Mouse (Mus musculus) stomach, embryonic 16.5 days (tissue): ENCODE measurements around the gene Esyt1. TPM values are rescaled to one million over a fixed set of nuclear protein-coding genes. Genes with fewer than 3 reads are reported as not detected.
A peak's percentile ranks its signal among the peaks of the same experiment; 100 is the strongest.

Experiments used
- ATAC-seq: fragments of 200-750 bp; cut with Nextera tagmentation; 2 replicates; pipeline ENCODE4 v1.8.0; 2017; ENCODE audit warnings: moderate number of reproducible peaks, moderate TSS enrichment; ENCODE audit not compliant: insufficient read depth, low FRiP score
- H3K27ac ChIP-seq: fragments of 300-500 bp; sonication (generic); 2 replicates; pipeline ENCODE4 v1.5.1; 2014; ENCODE audit warnings: low read length
- H3K27me3 ChIP-seq: fragments of 300-500 bp; sonication (generic); 2 replicates; pipeline ENCODE4 v1.6.1; 2014; ENCODE audit warnings: low read length, control low read depth, mixed read lengths; ENCODE audit not compliant: control insufficient read depth, insufficient read depth
- H3K36me3 ChIP-seq: fragments of 300-500 bp; sonication (generic); 2 replicates; pipeline ENCODE4 v1.6.1; 2014; ENCODE audit warnings: low read length; ENCODE audit not compliant: control insufficient read depth, insufficient read depth
- H3K4me1 ChIP-seq: fragments of 300-500 bp; sonication (generic); 2 replicates; pipeline ENCODE4 v1.6.1; 2014; ENCODE audit warnings: low read length, control low read depth, mixed read lengths; ENCODE audit not compliant: control insufficient read depth, insufficient read depth
- H3K4me2 ChIP-seq: fragments of 300-500 bp; sonication (generic); 2 replicates; pipeline ENCODE4 v1.6.1; 2014; ENCODE audit warnings: low read depth, low read length, mixed read lengths
- H3K4me3 ChIP-seq: fragments of 300-500 bp; sonication (generic); replicated peaks from 2 replicates; pipeline ENCODE4 v1.5.1; 2014; ENCODE audit warnings: mild to moderate bottlenecking, low read length
- H3K9ac ChIP-seq: fragments of 300-500 bp; sonication (generic); 2 replicates; pipeline ENCODE4 v1.6.1; 2014; ENCODE audit warnings: low read length
- H3K9me3 ChIP-seq: fragments of 300-500 bp; sonication (generic); replicated peaks from 2 replicates; pipeline ENCODE4 v1.6.1; 2016; ENCODE audit warnings: low read length, control low read depth; ENCODE audit not compliant: control insufficient read depth
- WGBS: fragments of 180-500 bp; shearing (Covaris S2); extraction: QIAGEN DNeasy Blood & Tissue Kit; methylation state at CpG from one replicate; pipeline ENCODE4 v1.1.7; 2014; 5-methylcytosine and 5-hydroxymethylcytosine counted together
- polyA plus RNA-seq: library from polyadenylated mRNA; unstranded; fragments of >200 nt; fragmentation: Nextera tagmentation; extraction: Ambion mirVana; gene quantifications from 2 replicates; pipeline ENCODE4 v1.2.1, GENCODE M21; 2015

Esyt1 gene
- polyA plus RNA-seq, 1 experiment from 2014 or later, result 32.9 TPM

DNA sequence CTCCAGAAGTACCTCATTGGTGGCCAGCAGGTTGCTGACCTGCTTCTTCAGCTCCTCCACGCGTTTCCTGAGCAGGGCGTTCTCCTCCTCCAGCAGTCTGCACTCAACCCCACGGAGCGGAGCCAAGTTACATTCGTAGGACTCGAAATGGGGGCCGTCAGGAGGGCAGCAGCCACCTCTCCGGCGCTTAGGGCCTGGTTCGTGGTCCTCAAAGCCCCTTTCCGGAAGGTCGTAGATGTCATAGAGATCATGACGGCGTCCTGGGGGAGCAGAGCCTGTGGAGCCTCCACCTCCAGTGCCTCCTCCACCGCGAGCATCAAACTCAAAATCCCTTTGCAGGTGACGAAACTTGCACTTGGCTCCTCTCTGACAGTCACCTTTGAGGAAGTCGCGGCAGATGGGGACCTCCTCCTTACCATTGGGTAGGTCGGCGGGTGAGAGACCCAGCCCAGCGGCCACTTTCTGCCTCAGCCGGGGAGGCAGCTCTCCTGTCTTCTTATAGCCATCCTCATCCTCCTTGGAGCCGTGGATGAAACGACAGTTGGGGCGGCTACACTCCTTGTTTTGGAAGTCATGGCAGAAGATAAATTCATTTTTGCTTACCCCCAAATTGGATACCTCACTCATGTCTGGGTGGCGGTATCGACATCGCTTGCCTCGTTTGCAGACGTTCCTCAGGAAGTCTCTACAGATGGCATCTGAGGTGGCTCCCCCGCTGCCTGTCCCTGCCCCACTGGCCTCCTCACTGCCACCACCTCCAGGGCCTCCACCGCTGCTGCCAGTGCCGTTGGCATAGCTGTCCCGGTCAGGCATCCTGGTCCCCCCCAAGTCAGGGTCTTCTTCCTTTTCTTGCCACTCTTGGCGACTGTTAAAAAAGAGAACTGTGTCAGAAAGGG, 19.3 kb upstream of the Esyt1 start:
- H3K9ac ChIP-seq, result no peak overlapping the region
- no peaks in the 10 kb centered on the region for H3K27me3 ChIP-seq
- 92% methylated on average over 37 of the region's 37 CpGs for WGBS
- no peak overlapping the region for H3K27ac ChIP-seq
- no peak for ATAC-seq
- H3K4me1 ChIP-seq, result peaks cover 6% of the 10 kb centered on the region; the same call in 1 of the 2 replicates
- no peak overlapping the region for H3K4me3 ChIP-seq
- H3K9me3 ChIP-seq, result no peaks in the 10 kb centered on the region
- peaks cover 16% of the 10 kb centered on the region for H3K36me3 ChIP-seq
- H3K4me2 ChIP-seq, result no peak overlapping the region

DNA sequence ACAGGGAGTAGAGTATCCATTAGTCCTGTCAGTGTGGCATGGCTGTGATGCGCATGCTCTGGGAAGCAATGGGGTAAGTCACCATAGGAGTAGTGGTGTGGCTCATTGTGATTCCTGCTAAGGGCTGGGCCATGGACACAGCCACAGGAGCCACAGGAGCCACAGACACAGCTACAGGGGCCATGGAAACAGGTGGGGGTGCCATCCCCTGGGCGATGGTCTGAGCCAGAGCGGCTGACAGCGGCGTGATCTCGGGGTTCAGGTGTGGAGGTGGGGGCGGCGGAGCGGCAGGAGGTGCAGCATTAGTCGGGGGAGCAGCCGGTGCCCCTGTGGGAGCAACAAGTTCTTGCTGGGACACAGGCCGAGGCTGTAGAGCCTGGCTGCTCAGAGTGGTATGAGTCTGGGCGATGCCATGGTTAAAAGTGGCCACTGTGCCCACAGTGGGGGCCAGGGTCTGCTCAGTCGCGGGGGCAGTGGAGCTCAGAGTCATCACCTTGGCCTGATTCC, 18.5 kb upstream of the Esyt1 start:
- no peak for ATAC-seq
- peaks cover 16% of the 10 kb centered on the region for H3K36me3 ChIP-seq
- H3K4me3 ChIP-seq, result no peak overlapping the region
- no peaks in the 10 kb centered on the region for H3K27me3 ChIP-seq
- peaks cover 6% of the 10 kb centered on the region; the same call in 1 of the 2 replicates for H3K4me1 ChIP-seq
- 96% methylated on average over 15 of the region's 15 CpGs for WGBS
- H3K4me2 ChIP-seq, result no peak overlapping the region
- no peaks in the 10 kb centered on the region for H3K9me3 ChIP-seq
- no peak overlapping the region for H3K9ac ChIP-seq
- H3K27ac ChIP-seq, result no peak overlapping the region

DNA sequence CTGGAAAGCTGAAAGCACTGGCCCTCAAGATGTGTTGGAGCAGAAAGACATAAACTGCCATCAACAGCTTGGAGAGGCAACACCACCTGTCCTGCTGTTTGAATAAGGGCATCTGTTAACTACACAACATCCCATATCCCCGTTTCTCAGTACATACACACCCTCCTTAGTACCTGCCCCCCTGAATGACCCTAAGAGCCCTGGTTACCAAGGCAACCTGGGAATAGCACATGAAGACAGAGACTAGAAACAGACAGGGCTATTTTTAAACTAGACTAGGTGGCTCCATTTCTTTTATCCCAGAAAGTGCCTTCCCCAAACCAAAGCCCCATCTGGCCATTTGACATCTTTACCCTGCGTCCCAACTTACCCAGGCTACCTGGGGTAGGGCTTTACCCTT, 17.4 kb upstream of the Esyt1 start:
- Histone ChIP-seq H3K4me3 (no peak overlapping the region), H3K4me2 (no peak overlapping the region), H3K9ac (no peak overlapping the region), H3K9me3 (no peaks in the 10 kb centered on the region), H3K4me1 (peaks cover 6% of the 10 kb centered on the region; the same call in 1 of the 2 replicates), H3K27me3 (no peaks in the 10 kb centered on the region), H3K36me3 (peaks cover 16% of the 10 kb centered on the region), H3K27ac (no peak overlapping the region)
- 44% methylated on average over 2 of the region's 2 CpGs for WGBS
- no peak for ATAC-seq

DNA sequence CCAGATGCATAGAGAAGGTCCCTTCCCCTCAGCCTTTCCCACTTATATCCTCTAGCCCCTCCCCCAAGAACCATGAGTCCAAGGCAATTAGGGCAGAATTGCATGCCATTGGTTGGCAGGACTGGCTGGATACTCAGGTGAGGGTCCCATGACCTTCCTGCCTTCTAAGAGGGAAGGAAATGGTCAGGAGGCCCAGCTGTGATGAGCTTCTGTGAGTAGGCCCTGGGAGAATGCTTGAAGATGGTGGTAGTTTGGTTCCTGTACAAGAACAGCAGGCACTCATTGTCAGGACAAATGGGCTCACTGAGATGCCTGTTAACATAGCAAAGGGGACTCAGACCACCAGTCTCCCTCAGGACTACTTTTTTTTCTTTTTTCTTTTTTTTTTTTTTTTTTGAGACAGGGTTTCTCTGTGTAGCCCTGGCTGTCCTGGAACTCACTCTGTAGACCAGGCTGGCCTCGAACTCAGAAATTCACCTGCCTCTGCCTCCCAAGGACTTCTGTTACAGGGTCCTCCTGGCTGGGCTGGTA, 12.7 kb upstream of the Esyt1 start:
- Histone ChIP-seq H3K4me1 (no peaks in the 10 kb centered on the region), H3K36me3 (0 out of 2 replicates have a peak, but pooled peaks cover 5% of the 10 kb centered on the region), H3K9me3 (no peaks in the 10 kb centered on the region), H3K27ac (no peak overlapping the region), H3K4me2 (no peak overlapping the region), H3K27me3 (no peaks in the 10 kb centered on the region), H3K4me3 (no peak overlapping the region), H3K9ac (no peak overlapping the region)
- WGBS, result 88% methylated on average over 1 of the region's 1 CpGs
- ATAC-seq, result no peak

DNA sequence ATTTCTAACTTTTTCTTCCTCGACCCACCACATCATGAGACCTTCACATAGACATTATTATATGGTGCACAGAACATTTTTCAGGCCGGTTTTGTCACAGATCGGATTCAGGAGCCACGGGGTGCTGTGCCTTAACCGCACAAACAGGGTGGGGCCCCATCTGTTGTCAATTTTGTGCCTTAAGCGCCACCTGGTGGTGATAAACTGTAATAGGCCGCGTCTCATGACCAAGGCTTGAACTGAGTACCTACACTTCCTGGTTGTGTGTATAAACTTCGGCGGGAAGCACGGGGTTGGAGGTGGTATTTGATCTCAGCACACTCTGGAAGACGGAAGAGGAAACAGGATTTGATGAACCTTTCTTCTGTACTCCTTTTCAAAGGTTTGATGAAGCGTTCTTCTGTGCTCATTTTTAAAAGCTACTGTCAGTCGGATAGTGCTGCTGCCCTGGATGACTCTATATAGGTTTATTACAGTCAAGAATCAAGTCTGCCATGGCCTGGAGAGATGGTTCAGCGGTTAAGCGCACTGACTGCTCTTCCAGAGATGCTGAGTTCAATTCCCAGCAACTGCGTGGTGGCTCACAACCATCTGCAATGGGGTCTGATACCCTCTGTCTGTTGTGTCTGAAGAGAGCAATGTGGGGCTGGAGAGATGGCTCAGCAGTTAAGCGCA, 10.7 kb upstream of the Esyt1 start:
- Histone ChIP-seq H3K36me3 (no peaks in the 10 kb centered on the region), H3K27me3 (no peaks in the 10 kb centered on the region), H3K9ac (peak overlapping the region; percentile 43; the same call in 1 of the 2 replicates), H3K4me2 (peak overlapping the region; percentile 51), H3K27ac (peak overlapping the region; percentile 46; the same call in 1 of the 2 replicates), H3K4me1 (no peaks in the 10 kb centered on the region), H3K9me3 (no peaks in the 10 kb centered on the region), H3K4me3 (peak overlapping the region; percentile 27)
- peak; percentile 92 for ATAC-seq
- WGBS, result 13% methylated on average over 18 of the region's 18 CpGs

DNA sequence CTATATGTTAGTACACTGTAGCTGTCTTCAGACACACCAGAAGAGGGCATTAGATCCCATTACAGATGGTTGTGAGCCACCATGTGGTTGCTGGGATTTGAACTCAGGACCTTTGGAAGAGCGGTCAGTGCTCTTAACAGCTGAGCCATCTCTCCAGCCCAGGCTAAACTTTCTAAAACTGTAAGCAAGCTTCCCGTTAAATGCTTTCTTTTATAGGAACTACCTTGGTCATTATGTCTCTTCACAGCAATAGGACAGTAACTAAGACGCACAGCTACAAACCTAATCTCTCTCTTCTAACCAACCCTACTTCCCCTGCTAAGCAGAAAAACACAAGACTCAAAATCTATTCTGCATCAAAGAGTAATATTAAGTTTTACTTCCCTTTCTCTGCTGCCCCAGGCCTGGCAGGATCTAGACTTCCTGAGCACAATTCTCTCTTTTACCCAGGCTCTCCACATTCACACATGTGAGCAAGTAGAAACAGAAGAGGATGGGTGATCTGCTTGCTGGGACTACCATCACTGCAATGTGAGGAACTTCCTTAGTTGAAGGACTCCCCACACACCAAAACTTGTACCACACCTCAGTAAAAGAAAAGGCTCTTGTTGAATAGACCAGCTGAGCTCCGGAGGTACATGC, 10.1 kb upstream of the Esyt1 start:
- H3K36me3 ChIP-seq, result no peaks in the 10 kb centered on the region
- no peaks in the 10 kb centered on the region for H3K4me1 ChIP-seq
- H3K27me3 ChIP-seq, result no peaks in the 10 kb centered on the region
- WGBS, result 77% methylated on average over 4 of the region's 4 CpGs
- ATAC-seq, result no peak
- H3K9ac ChIP-seq, result peak overlapping the region; percentile 43; the same call in 1 of the 2 replicates
- no peaks in the 10 kb centered on the region for H3K9me3 ChIP-seq
- H3K4me2 ChIP-seq, result peak overlapping the region; percentile 51
- H3K4me3 ChIP-seq, result peak overlapping the region; percentile 27
- H3K27ac ChIP-seq, result peak overlapping the region; percentile 46

DNA sequence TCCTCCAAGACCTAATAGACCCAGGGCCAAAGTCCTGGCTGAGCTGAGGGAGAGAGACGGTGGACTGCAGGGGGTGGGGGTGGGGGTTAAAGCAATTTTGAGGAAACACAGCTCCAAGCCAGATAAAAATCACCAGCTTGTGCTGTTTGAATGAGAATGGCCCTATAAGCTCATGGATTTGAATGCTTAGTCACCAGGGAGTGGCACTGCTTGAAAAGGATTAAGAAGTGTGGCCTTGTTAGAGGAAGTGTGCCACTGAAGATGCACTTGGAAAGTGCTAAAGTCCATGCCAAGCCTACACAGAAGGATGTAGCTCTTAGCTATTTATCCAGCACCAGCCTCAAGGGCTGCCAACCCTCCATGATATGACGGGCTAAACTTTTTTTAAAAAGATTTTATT, 9.5 kb upstream of the Esyt1 start:
- Histone ChIP-seq H3K36me3 (no peaks in the 10 kb centered on the region), H3K4me3 (no peak overlapping the region), H3K9ac (no peak overlapping the region), H3K27ac (no peak overlapping the region), H3K4me1 (no peaks in the 10 kb centered on the region), H3K9me3 (no peaks in the 10 kb centered on the region), H3K4me2 (no peak overlapping the region), H3K27me3 (no peaks in the 10 kb centered on the region)
- 74% methylated on average over 2 of the region's 2 CpGs for WGBS
- ATAC-seq, result no peak

DNA sequence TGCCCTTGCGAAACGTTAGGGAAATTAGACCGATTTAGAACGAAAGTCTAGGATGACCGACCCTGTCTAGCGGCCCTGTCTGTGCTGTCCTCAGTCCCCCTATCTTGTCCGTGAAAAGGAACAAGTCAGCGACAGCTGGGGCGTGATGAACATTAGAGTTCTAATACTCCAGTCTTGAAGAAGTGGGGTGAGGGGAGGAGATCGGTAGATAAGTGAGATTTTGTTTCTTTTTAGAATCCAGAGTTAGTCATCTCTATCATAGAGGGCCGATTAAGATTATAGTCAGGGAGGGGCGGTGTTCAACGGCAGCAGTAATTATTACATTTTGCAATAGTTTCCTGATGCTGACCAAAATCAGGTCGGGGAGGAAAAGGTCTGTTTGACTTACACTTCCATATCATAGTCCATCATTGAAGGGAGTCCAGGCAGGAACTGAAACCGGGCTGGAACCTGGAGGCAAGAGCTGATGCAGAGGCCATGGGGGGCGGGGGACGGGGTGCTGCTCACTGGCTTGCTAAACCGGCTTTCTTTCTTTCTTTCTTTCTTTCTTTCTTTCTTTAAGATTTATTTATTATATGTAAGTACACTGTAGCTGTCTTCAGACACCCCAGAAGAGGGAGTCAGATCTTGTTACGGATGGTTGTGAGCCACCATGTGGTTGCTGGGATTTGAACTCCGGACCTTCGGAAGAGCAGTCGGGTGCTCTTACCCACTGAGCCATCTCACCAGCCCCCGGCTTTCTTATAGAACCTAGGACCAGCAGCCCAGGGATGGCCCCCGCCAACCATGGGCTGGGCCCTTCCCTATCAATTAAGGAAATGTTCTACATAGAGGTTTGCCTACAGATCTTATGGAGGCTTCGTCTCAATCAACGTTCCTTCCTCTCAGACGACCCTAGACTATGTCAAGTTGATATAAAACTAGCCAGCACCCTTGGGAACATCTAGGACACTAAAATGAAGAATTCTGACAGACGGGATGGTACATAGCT, 990 bp upstream of the Esyt1 start:
- H3K27ac ChIP-seq, result peak overlapping the region; percentile 90
- WGBS, result 27% methylated on average over 28 of the region's 28 CpGs
- peak overlapping the region; percentile 95 for H3K4me2 ChIP-seq
- ATAC-seq, result no peak
- no peaks in the 10 kb centered on the region for H3K27me3 ChIP-seq
- no peaks in the 10 kb centered on the region for H3K9me3 ChIP-seq
- H3K9ac ChIP-seq, result peak overlapping the region; percentile 75
- peak overlapping the region; percentile 84 for H3K4me3 ChIP-seq
- peaks cover 15% of the 10 kb centered on the region for H3K4me1 ChIP-seq
- H3K36me3 ChIP-seq, result no peaks in the 10 kb centered on the region
